Mouse (Mus musculus) embryo, embryonic 9.5 days (tissue): ENCODE results near the gene 1700001C02Rik.
A peak's percentile ranks its signal among the peaks of the same experiment; 100 is the strongest.

ENCODE experiments used
- DNase-seq: peaks from one replicate; pipeline ENCODE4 v3.0.0-alpha.2; 2017; ENCODE audit errors: extremely low spot score

Gene 1700001C02Rik

GRCm38 (mm10) chr5:30494606-30495005, 28.8 kb downstream of the 1700001C02Rik start:
- no peak for DNase-seq

- no peak for DNase-seq
Measured at GRCm38 (mm10) chr5:30495288-30495687, 29.4 kb downstream of the 1700001C02Rik start.

GRCm38 (mm10) chr5:30496821-30497220, 31.0 kb downstream of the 1700001C02Rik start:
- no peak for DNase-seq

GRCm38 (mm10) chr5:30497299-30497698, 31.5 kb downstream of the 1700001C02Rik start:
- peak; percentile 46 for DNase-seq

GRCm38 (mm10) chr5:30513111-30513510, 47.3 kb downstream of the 1700001C02Rik start:
- DNase-seq, result no peak

GRCm38 (mm10) chr5:30516376-30516775, 50.5 kb downstream of the 1700001C02Rik start:
- DNase-seq, result peak; percentile 31

- no peak for DNase-seq
Measured at GRCm38 (mm10) chr5:30518108-30518507, 52.3 kb downstream of the 1700001C02Rik start.

- DNase-seq, result no peak
Measured at GRCm38 (mm10) chr5:30518547-30518946, 52.7 kb downstream of the 1700001C02Rik start.

- DNase-seq, result no peak
Measured at GRCm38 (mm10) chr5:30519494-30519893, 53.6 kb downstream of the 1700001C02Rik start.

- DNase-seq, result no peak
Measured at GRCm38 (mm10) chr5:30520214-30520732, 54.4 kb downstream of the 1700001C02Rik start.

- DNase-seq, result no peak
Measured at GRCm38 (mm10) chr5:30522406-30522805, 56.6 kb downstream of the 1700001C02Rik start.

- no peak for DNase-seq
Measured at GRCm38 (mm10) chr5:30523131-30523530, 57.3 kb downstream of the 1700001C02Rik start.

- no peak for DNase-seq
Measured at GRCm38 (mm10) chr5:30524213-30524612, 58.4 kb downstream of the 1700001C02Rik start.

GRCm38 (mm10) chr5:30525920-30526836, 60.3 kb downstream of the 1700001C02Rik start:
- DNase-seq, result peak; percentile 41

GRCm38 (mm10) chr5:30527129-30527528, 61.3 kb downstream of the 1700001C02Rik start:
- DNase-seq, result no peak

GRCm38 (mm10) chr5:30528906-30529305, 63.1 kb downstream of the 1700001C02Rik start:
- DNase-seq, result no peak
